Mouse (Mus musculus) T-helper 17 cell (primary cell): ENCODE data around the gene Pars2.

ENCODE experiments used
- in situ Hi-C, 2 experiments: fragments of 300-600 bp; cut with MboI, MseI; formaldehyde crosslinking; loops; 1 replicate in 1 of 2; 2 replicates in 1 of 2; pipeline ENCODE4 v1.15.1; 2025; ENCODE audit warnings: high pct_unique_total_duplicates in 2 of 2

Pars2 gene

DNA sequence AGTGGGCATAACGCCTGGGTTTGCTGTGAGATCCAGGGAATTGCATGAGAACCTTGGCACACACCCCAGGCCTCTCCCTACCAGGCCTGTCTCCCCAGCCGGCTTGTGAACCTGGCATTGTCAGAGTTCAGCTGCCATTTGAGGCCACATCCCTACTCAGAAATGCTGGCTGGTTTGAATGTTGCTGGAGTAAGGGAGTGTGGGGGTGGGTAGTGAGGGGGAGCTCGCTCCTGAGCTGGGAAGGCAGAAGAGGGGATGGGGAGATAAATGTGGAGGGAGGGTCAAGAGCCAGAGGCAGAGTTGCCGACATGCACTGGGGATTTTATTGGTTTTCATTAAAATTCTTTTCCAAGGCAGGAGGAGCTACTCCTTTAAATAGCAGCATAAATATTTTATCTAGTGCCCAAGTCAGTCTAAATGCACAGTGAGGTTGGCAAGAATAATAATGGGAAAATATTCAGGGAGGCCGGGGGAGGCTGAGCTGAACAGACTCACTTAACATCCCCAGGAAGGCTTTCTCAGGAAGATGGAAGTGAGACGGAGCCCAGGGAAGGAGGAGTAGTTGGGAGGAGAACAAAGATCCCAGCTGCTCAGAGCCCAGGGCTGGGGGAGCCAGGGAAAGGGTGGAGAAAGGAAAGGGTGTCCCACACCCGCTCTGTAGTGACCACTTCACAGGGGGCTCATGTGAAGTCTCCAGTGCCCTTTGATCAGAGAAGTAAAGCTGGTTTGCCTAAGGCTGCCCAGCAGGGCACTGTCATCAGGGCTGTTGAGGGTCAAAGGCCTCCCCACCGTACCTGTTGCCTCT is 17.4 kb upstream of the Pars2 start:
- in situ Hi-C loops, result loop anchor here (5.0 kb wide), 1 partner anchor 74 kb away; no protein-coding TSS in a partner anchor

DNA sequence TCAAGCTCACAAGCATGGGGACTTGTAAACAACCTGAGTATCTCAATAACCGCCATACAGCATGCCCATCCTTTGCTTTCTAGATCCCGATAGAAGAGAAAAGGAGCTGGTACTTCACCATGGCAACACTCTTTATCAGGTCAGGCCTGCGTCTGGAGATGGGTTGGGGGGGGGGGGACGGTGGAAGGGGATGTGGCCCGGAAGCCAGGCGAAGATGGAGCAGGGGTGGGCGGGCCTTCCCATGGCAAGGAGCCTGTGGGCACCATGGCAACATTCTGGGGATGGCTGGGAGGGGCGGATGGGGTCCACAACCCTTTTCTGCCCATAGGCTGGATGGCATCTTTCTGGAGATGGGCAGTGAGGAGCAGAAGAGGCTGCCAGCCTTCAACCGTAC is 16.8 kb upstream of the Pars2 start:
- in situ Hi-C loops, result loop anchor here (5.0 kb wide), 1 partner anchor 73 kb away; no protein-coding TSS in a partner anchor

DNA sequence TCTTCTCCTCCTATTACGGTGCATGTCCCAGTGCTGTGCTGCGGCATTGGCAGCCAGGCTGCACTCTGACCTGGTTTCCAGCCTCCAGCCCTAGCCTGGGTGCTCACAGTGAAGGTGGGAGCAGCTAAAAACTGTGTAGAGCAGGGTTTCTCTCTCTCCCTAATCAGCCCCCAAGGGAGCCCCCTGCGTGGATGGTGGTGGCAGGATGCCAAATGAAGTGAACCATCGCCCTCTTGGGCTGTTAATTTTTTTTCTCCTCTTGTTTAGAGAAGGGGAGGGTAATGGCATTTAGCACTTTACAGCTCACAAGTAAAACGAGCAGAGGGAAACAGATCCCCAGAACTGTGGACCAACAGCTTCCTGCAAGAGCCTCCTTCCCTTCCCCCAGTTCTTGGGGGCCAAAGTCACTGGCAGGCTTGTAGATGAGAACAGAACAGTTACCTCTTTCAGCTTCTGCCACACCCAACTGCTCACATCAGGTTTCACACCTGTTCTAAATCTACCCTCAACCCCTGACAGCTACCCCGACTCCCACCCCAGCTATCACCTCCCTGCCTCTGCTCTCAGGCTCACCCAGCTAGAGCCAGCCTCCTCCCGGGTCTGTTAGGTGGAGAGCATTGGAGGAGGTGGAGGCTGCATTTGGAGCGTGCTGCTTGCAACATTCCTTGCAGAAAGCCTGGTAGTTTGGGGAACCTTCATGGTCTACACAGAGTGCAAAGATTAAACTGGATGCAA is 7.2 kb upstream of the Pars2 start:
- in situ Hi-C loops, result no loop called here

DNA sequence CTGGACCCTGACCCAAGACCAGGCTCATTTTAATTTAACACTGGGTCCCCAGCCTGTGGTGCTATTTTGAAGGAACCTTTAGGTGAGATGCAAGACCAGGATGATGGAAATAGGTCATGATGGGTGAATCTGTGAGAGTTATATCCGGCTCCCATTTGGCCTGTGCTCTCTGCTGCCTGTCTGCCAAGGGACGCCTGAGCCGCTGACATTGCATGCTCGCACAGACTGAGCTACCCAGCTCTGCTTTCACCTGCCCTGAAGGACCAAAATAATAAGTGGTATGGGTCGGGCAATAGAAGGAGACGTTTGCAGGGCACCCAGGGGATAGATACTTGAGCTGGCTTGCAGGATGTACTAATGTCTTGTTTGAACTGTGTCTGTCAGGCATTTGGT is 6.7 kb upstream of the Pars2 start:
- in situ Hi-C loops, result no loop called here

DNA sequence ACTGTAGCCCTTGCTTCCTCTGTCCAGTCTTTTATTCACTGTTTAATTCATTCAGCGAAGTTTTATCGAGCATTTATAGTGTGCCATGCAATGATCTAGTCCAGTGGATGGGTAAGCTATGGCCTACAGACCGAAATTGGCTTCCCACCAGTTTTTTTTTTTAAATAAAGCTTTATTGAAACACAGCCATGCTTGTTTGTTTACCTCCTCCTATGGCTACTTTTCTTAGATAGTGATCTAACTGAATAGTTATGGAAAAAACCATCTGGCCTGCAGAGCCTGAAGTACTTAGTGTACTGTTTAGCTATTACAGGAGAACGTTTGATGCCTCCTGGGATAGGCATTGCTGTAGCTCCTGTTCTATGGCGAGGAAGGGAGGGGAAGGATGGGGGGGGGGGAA is 5.1 kb upstream of the Pars2 start:
- in situ Hi-C loops, result no loop called here

DNA sequence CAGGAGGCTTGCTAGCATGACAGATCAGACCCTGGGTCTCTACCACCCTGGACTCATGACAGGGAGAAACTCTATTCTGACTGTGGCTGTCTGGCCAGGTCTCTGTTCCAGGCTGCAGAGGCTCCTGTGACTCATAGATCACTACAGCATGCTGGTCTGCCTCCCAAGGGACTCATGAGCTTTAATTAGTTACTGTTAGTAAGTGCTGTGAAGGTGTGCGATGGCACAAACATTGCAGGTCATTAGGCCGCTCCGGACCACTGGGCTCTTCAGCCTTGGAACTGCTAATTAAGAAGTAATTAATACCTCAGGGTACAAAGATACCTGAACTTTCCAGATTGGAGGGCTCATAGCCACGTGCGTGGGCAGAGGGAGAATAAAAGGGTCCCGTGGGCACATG is 3.7 kb upstream of the Pars2 start:
- in situ Hi-C loops, result no loop called here

DNA sequence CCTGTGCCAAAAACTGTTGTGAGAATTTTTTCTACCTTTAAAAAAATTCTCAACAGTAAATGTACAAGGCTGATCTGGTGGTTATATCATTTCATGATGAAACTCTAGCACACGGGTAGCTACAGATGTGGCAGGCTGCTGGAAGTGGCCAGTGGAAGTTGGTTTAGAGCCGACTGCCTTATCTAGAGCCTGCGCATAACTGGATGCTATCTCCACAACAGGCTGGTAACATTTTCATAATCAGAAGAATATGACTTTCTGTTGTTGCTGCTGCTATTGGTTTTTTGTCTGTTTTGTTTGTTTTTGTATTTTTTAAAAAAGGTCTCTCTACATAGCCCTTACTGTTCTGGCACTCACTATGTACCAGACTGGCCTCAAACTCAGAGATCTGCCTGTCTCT is 1.7 kb downstream of the Pars2 start:
- in situ Hi-C loops, result no loop called here

DNA sequence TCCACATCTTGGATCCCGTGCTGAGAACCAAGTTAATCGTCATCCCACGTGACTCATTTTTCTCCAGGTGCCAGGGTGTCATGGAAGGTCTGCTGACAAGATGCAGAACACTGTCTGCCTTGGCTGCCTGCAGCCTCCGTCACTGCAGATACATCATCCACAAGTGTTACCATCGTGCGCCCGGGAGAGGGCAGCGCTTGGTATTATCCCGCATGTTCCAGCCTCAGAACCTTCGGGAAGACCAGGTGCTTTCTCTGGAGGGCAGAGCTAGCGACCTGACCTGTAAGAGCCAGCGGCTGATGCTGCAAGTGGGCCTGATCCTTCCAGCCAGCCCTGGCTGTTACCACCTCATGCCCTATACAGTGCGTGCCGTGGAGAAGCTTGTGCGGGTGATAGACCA is 2.2 kb downstream of the Pars2 start:
- in situ Hi-C loops, result no loop called here

DNA sequence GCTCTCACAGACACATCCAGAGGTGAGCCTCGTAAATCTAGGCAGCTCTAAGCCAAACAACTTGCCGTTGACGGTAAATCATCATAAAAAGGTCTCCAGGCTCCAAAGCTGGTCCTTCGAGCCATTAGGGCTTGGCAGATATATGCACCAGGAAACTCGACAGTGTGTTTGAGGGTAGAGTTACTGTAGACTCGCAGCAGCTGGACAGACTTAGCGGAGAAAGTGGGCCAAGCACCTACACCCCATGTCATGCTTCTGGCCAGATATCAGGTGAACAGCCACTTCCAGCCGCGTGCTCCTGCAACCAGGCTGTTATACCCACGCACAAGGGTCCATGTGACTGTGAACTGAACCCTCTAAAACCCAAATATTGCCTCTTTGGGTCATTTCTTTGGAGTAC is 4.8 kb downstream of the Pars2 start:
- in situ Hi-C loops, result no loop called here

DNA sequence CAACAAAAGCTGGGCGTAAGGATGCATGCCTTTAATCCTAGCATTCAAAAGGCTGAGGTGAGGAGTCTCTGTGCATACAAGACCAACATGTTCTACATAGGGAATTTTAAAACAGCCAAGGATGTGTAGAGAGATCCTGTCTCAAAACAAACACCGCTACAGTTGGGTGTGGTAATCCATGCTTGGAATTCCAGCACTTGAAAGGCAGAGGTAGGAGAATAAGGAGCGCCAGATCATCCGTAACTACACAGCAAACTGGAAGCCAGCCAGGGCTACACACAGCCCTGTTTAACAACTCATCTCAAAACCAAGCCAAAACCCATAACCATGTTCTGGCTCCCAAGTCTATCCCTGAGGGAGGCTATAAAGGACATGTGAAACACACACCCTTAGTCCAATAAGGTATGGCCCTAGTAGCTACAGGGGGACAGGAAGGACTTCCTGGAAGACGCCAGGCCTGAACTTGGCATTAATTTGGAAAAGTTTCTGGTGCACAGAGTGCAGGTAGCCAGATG is 13.1 kb downstream of the Pars2 start:
- in situ Hi-C loops, result no loop called here

DNA sequence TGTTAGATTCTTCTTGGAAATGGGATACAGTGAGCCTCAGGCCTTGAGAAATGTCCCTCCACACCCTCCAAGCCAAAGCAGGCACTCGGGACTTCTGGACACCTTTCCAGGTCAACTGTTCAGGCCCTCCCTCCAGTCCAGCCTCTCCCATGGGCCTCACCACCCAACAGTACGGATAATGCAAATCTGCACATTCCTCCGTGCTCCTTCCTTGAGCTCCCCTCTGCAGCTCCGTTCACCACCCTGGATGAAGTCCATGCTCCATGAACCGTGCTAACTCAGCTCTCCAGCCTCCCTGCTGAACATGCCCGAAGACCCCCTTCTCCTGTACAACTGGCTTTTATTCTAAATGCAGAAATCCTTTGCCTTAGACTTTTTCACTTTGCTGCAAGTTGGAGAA is 13.8 kb downstream of the Pars2 start:
- in situ Hi-C loops, result no loop called here

DNA sequence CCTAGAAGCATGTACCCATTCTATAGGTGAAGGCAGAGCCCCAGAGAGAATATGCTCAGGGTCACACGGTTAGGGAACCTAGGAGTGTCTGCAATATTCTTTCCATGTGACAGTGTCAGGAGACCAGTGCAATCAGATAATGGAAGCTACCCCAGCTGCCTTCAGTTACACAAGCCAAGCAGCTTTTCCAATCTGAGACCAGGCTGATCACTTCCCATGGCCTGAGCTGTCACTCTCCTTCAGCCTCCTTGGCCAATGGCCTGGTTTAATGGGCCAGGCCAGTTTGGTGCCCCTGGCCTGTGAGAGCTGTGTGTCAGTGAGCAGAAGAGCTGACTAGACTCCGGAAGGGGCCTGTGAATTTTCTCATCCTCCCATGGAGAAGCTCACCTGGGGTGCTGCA is 14.4 kb downstream of the Pars2 start:
- in situ Hi-C loops, result no loop called here

DNA sequence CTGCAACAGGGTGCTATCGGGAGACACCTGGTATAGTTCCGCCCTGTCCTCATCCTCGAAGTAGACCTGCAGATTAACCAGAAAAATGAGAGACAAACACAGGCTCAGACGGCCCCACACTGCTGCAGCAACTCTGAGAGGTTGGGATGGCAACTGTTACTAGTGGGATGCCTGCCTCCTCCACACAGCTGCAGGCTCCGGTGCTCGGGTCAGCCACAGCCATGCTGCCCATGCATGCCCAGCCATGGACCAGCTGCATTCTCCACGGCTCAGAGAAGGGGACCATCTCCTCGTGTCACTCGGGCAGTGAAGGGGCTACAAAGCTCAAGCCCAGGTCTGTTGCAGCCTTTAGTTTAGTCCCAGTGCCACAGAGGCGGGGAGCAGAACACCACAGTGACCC is 14.8 kb downstream of the Pars2 start:
- in situ Hi-C loops, result no loop called here

DNA sequence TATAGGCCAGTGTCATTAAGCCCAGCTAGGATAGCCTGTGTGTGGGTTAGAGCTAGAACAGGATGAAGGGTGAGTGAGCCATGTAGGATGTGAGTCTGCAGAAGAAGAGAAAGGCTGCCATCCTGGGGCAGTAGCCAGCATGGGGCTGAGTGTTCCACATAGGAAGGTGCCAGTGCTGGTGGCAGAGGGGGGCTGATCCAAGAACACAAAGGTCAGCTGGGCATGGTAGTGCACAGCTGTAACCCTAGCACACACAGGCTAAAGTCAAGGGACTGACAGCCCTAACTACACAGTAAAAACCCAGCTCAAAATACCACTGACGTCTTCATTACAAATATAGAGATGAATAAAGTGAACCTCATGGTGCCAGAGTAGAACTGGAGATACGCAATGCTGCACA is 15.7 kb downstream of the Pars2 start:
- in situ Hi-C loops, result no loop called here

DNA sequence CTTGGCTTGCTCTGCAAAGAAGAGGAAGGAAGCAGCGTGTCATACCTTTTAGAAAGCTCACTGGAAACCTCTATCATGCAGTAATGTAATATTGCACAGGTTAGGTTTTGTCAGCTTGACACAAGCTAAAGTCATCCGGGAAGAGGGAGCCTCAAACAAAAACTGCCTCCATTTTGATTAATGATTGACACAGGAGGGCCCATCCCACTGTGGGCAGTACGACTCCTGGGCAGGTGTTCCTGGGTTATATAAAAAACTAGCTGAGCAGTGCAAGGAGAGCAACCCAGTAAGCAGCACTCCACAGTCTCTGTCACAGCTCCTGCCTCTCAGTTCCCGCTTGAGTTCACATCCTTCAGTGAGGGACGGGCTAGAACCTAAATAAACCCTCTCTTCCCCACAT is 25.9 kb downstream of the Pars2 start:
- in situ Hi-C loops, result no loop called here

DNA sequence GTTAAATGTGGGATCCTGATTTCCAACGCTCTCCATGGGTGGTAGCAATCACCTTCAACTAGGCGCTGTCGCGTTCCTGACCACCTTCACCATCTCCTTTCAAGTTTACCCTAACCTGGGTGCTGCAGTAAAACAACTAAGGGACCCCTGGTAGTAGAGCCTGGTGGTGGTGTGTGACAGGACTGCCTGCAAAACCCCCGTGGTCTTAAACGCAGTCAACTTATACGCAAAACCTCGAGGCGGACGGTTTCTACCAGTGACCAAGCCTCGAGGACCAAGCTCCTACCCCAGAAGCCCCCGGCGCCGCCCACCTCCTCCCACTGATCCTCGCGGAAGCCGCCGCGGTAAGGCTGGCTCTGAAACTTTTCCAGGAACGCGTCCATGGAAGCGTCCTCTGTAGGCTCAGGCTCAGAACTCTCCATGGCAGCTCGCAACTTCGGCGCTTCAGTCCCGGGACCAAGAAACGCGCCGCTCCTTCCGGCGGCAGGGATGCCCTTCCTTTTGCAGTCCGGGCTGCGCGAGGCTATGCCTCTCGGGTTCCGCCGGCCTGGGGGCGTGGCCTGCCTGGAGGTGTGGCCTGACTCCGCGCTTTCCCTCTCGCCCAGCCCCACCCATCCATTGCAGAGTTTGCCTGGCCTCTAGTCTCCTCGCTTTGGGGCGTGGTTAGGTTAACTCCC is 27.7 kb downstream of the Pars2 start, which contains the start of gene Ttc4:
TSS of gene Ttc4 (minus strand) at position 503 of the 677 bp plus-strand sequence.
- in situ Hi-C loops, result no loop called here

DNA sequence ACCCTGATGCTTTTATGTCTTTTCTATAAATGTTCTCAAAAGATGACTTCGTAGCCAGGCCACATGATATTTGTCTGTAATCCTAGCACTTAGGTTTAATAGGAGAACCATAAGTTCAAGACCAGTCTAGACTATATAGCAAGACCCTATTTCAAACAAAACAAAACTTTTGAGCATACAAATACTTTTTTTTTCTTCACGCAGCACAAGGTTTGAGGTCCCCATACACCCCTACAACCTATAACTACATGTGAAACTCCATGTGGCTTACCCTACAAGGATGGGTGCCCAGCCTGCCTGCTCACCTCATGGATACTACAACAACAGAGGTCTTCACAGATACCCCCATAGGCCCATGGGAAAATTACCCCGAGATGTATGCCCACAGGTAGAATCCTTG is 28.3 kb downstream of the Pars2 start:
- in situ Hi-C loops, result no loop called here

DNA sequence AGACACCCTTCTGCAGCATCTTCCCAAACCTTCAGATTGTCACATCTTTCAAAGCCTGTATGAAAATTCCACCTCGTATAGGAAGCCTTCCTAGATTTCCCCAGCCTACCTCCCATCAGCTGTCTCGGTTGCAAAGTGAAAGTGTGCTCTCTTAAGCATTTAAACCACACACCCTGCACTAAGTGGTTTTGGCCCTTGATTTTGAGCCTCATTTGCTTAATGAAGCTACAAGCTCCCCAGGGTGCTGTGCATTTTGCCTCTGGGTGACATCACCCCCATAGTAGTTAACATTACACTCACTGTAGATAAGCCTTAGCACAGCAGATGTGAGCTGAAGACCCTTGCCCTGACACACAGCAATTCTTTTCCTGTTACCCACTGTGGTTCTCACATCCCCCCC is 30.1 kb downstream of the Pars2 start:
- in situ Hi-C loops, result no loop called here

DNA sequence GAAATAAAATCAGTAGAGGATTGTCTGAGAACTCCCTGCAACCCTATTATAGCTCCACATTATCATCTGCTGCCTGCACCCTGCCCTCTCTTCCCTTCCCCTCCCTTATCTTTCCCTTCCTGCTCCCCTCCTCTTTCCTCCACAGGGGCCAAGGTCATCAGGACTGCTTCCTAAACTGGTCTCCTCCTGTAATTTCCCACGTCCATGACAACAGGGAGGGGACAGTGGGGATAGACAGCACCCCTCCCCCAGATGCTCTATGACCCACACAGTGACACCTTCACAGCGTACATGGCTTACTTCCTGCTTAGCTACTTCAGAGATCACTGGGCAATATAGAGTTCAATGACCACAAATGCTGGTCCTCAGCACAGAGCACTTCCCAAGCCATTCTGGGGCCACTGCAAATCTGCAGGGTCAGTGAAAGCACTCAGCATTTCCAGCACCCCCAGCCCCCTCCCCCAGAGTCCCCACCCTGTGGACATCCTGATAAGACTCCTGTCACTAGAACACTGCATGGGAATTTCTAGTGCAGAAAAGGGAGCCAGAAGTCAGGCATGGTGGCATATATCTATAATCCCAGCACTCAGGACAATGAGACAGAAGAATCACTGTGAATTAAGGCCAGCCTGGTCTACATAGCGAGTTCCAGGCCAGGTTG is 37.9 kb downstream of the Pars2 start:
- in situ Hi-C loops, result no loop called here

DNA sequence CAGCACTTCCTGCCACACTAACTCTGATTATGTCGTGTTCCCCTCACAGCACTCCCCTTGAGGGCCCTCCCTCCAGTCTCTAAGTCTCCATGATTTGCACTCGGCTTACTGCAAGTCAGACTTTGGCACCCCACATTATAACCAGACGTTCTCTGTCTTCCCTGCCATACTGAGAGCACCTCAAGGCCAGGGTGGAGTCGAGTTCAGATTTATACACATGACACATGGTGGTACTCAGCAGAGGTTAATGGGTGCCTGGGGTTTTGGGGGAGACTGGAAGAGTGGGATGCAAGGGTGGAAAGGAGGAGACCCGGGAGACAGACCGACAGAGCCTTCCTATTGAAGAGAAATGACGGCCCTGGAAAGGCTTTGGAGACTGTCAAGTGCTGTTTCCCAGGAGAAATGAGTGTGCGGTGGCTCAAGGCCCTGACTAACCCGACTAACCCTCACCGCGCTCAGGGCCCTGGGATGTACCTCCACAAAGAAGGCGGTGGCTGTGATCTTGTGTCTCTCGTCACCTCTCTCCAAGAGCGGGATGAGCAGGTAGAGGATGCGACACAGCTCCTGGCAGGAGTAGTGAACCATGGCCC is 43.1 kb downstream of the Pars2 start:
- in situ Hi-C loops, result no loop called here

DNA sequence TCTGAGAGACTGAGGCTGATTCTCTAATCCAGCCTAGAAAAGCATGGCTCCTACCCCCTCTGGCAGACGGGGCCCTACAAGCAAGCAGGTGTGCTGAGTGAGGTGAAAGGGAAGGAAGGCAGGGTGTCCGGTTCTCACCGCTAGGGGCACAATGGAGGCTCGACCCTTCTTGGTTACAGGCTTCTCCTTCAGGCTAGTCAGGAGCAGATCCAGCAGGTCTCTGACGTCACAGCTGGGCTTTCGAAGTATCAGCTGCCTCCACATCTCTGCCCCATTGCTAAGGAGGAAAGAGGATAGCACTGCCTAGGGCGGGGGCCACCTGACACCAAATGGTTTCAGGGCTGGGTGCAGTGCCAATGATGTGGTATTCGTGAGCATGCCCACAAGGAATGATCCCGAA is 49.1 kb downstream of the Pars2 start:
- in situ Hi-C loops, result no loop called here
